Mouse (Mus musculus): ENCODE results near the gene Fndc9.

The Fndc9 gene

GRCm38 (mm10) chr11:46276168-46276567, 40.8 kb downstream of the Fndc9 start:
- no peak for DNase-seq (ENCODE audit: extremely low read depth, low read depth)

GRCm38 (mm10) chr11:46276778-46277177, 41.4 kb downstream of the Fndc9 start:
- DNase-seq (ENCODE audit: extremely low read depth, low read depth): peak; percentile 17

- no peak for DNase-seq (ENCODE audit: extremely low read depth, low read depth)
Observed at GRCm38 (mm10) chr11:46278140-46278539, 42.8 kb downstream of the Fndc9 start.

- DNase-seq (ENCODE audit: extremely low read depth, low read depth): no peak
Observed at GRCm38 (mm10) chr11:46278709-46279108, 43.4 kb downstream of the Fndc9 start.

- no peak for DNase-seq (ENCODE audit: extremely low read depth, low read depth)
Observed at GRCm38 (mm10) chr11:46282612-46283011, 47.3 kb downstream of the Fndc9 start.

GRCm38 (mm10) chr11:46283800-46284199, 48.5 kb downstream of the Fndc9 start:
- DNase-seq (ENCODE audit: extremely low read depth, low read depth): no peak

GRCm38 (mm10) chr11:46286803-46287202, 51.5 kb downstream of the Fndc9 start:
- peak; percentile 58 for DNase-seq (ENCODE audit: extremely low read depth, low read depth)

GRCm38 (mm10) chr11:46288091-46288490, 52.8 kb downstream of the Fndc9 start:
- no peak for DNase-seq (ENCODE audit: extremely low read depth, low read depth)

- DNase-seq (ENCODE audit: extremely low read depth, low read depth): no peak
Observed at GRCm38 (mm10) chr11:46289022-46289421, 53.7 kb downstream of the Fndc9 start.
